Mouse (Mus musculus) fat pad, adult 2 months (tissue): ENCODE measurements around the gene Golga2.

Source experiments
- DNase-seq: peaks from one replicate; pipeline ENCODE4 v3.0.0-alpha.2; 2011; ENCODE audit warnings: low read depth, low spot score; ENCODE audit errors: extremely low read depth

The Golga2 gene

DNA sequence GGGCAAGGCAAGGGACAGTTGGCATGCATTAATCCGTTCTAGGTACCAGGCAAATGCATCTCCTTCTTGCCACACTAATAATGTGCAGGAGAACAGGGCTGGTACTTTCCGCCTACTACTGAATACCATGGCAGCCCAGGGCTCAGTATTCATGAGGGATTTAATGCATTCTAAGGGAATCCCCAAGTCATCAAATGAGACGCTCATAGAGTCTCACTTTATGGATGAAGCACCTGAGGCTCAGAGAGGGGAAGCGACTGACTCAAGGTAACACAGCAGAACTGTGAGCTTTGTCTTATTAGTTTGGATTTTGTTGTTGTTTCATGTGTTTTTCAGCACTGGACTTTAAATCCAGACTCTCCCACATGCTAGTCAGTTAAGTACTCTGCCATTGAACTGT lies 54.9 kb downstream of the Golga2 start:
- no peak for DNase-seq

DNA sequence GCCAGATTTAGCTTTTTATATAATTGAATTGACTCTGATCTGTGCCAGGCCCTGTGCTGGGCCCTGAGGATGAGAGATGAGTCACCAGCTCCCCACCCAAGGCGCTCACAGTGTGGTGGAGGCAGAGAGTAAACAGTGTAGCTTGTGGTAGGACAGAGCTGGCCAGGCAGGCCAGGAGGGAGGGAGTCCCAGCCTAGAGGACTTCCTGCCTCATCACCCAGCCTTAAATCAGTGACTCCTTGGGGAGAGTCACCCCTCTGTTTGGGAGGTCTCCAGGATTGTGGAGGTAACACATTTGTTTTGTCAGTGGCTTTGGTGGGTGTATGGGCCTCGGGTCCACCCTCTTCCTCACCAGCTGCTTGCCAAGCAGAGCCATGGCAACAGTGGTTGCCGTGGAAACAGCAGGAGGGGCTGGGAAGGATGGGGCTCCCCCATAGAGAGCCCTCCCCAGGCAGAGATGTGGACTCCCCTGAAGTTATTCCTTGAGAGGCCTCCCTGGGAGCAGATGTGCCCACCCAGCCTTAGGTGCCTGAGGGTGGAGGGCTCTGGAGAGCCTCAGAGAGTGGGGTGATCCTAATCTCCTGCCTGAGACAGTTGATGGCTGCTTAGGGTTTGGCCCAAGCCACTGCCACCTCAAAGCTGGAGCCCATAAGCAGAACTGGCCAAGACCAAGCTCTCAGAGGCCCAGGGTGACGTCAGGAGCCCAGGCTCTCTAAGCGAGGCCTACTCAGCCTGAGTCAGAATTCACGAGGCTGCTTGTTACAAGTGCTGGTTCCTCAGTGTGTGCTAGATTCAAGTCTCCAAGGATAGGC lies 55.6 kb downstream of the Golga2 start:
- DNase-seq = no peak

DNA sequence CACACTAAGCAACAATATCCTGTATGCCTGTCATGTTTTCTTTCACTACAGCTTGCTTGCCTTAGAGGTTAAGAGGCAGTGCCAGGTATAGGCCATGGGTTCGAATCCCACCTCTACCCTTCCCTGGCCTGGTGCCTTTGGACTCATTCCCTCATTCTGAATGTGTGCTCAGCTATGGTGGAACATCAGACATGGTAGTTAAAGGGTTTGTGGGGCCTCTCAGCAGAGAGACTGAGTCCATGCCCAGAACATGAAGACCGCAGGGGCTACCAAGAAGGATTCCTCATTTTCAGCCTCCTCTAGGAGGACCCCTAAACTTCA lies 56.1 kb downstream of the Golga2 start:
- no peak for DNase-seq

DNA sequence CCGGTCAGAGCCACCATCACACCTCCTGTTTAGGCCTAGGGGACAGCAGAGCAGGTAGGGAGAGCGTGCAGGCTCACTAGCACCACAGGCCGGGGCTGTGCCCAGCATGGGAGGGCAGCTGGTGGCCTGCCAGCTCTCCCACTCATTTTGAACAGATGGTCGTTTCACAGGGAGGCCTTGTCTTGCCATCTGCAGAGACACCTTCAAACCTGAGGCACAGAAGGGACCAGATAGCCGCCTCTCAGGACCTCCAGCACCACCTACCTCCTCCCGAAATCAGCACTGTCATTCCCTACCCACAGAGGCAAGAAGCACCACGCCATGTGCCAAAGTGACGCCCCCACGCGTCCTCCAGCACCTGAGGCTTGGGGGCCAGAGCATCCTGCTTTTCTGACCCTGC lies 56.9 kb downstream of the Golga2 start:
- DNase-seq = no peak

DNA sequence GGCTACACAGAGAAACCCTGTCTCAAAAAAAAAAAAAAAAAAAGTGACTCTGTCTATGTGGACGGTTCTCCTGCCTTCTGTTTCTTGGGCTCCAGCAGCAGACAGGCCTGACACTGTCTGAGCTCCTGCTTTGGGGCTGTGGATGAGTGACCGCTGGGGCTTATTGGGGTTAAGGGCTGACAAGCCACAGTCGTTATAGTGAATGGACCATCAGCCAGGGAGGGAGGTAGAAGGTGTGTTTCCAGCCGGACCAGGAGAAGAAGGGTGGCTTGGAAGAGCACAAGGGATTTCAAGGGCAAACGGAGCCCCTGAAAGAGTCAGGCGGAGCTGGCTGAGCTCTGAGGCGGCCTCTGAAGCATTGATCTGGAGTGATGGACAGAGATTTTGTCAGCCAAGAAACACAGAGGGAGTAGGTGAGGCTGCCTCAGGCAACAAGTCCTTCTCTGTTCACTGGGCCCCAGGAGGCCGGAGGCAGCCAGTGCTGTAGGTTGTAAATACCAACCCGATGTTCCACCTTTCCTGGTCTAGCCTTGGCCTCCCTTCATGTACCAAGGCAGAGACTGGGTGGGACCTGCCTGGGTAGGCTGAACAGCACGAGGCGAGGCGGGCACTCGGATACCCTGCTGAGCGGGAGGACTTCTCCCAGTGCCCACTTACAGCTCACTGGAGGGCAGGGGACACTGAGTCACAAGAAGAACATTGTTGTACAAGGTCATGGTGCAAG lies 57.6 kb downstream of the Golga2 start:
- no peak for DNase-seq

DNA sequence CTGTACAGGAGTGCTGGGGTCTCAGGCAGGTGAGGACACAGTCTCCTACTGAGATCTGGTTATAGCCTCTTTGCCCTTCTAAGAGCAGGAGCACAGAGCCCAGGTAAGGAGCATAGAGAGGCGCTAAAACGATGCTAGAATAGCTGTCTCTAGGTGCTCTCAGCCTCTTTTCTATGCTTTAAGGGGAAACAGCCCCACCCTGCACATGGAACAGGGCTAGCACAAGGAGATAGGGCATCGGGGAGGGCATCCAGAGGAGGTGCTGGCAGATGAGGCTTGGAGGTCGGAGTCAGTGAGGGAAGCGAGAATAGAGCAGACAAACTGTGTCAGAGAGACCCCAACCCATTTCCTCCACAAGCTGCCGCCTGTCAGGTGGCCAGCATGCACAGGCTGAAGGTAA lies 59.8 kb downstream of the Golga2 start:
- no peak for DNase-seq

DNA sequence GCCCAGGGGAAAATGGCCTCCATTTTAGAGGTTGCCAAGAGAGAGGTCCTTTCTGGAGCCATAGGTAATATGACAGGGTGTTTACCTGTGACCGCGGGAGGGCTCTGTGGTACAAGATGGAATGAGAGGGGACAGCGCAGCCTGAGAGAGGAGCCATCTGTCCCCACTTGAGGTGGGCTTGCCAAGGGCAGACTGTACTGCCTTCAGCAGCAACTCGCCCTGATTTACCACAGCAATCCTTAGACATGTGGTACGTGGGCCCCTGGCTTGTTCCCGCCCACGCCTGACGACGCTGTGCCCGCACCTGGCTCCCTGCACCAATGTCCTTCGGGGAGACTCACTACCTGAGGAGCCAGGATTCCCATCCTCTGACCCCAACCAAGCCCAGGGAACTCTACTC lies 61.1 kb downstream of the Golga2 start:
- no peak for DNase-seq

DNA sequence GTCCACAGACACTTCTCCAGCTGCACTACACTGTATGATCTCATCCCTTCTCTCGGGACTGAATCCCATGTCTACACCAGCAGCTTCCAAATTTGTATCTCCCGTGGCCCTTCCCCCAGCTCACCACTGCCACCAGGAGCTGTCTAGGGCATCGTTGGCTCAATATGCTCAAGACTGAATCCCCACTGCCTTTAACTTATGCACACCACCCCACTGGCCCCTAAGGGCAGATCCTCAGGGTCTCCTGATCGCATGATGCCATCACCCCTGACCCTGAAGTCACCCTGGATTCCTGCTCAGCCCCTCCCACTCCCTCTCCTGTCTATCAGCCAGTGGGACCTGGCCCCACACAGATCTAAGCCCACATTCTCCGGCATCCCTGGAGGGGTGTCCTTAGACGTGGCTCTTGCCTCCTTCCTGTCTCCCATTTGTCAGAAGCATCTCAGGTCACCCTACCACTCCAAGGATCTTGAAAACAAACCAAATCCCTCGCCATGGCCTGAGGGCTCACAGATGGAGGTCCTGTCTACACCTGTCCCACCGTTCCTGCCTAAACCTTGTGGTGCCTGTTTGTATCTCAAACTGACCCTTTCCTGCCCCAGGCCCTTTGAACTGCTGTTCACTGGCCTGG lies 62.6 kb downstream of the Golga2 start:
- DNase-seq = no peak

DNA sequence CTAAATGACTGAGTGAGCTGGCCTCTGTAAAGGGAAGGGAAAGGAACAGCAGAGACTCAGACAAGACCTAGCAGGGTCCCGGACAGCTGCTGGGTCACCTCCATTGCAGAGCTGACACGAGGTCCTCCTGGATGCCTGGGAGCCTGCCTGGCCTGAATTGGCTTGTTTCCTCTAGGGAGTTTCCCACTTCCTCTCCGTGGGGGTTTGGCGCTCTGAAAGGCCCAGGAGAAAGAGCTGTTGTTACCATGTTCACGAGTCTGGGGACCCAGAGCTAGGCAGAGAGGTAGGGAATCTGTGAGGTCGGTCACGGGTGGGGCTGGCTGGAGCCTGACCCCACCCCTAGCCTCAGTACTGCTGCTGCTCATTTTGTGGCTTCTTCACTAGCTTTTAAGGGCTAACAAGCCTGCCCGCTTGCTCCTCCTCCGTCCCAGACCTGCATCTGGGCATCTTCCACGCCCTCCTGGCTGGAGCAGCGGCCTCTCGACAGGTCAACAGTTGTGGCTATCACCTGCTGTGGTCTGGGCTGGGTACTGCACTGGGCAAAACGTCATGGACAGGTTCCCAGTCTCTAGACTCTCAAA lies 63.4 kb downstream of the Golga2 start:
- DNase-seq = no peak

DNA sequence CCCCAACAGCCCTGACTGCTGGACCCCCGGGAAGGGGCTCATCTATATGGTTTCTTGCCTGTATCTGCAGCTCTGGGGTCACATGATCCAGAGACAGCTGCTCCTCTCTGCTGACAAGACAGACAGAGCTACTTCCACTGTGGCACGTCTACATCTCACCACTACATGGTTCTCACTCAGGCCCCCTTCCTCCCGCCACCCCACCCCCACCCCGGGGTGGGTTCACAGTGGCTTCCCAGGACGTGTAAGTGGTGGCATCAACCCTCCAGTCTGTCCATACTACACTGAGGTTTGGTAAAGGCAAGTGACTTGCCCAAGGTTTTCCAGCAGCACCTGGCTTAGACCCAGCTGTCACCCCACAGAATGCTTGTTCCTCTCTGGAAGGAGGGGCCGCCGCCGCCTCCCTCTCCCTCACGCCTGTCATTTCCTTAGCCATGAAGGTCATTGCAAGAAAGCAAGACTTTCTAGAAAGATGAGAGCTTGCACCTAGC lies 64.3 kb downstream of the Golga2 start:
- DNase-seq = no peak

DNA sequence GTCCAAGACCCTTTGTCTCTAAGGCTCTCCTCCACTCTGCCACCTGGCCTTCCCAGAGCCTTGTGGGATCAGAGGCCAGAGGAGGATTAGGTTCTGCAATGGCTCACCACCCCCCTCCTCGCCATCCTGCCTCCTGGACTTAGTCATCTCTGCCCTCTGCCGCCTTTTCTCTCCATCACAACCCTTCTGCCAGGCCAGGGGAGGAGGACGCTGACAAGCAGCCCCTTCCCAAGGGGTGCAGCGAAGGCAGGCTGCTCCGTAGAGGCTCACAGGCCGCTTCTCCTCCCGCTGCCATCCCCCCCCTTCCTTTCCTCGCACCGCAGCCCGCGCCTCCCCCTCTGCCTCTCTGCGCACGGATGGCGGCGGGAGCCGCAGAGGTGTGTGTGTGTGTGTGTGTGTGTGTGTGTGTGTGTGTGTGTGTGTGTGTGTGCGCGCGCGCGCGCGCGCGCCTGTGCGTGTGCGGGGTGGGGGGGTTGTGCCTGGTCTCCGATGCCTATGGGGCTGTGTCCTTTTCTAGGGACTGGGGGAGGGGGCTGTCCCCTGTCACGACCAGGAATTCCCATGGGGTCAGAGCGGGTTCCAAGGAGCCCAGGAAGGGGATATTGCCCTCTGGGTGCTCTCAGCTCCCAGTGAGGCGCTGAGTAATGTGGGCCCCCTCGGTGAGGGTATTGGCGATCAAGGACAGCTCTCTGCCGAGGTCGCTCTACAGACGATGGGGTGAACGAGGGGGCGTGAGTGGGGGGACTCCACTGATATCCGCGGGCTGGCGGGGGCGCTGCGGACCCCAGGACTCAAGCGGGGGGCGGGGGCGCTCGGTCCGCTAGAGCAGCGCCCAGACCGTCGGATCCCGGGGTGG lies 65.2 kb downstream of the Golga2 start, which contains the start of gene Ciz1:
Ciz1 (plus strand) TSS at position 177 of the 856 bp plus-strand sequence.
- DNase-seq = no peak

DNA sequence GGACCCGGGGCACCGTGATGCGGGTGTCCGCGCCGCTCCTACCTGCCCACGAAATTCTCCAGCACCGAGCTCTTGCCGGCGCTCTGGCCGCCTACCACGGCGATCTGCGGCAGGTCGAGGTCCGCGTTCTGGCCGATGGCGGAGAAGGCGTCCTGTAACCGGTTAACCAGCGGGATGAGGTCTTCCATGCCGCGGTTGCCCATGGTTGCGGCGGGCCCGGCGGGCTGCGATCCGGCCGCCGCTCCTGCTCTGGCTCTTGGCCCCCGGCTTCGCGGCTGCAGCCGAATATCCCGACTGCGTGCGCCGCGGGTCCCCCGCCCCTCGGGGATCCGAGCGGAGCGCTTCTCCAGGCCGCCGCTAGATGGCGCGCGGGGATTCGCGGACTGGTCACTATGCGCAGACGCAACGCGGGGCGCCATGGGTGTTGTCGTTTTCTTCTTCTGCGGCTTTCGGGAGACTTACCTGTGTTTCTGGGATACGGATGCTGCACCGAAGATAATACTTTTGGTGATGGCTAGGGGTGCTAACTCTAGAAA lies 65.9 kb downstream of the Golga2 start, which contains the start of gene Dnm1:
Dnm1 (minus strand) TSS at position 332 of the 536 bp plus-strand sequence.
- no peak for DNase-seq

DNA sequence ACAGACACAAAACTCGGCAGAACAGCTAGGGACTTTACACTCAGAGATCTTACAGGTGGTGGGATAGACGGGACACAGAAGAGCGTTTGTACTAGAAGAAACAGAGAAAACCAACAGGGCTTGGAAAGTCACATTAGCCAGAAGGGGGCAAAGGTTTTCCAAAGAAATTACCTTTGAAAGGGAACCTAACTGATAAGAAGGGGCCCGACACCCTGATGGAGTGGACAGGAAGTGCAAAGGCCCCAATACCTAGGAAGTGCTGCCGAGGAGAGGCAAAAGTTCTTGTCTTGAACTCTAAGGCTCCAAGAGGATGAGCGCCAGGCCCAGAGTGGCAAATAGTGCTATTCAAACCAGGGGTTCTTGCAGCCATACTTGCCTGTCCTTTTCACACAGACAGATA lies 66.7 kb downstream of the Golga2 start:
- DNase-seq = no peak

DNA sequence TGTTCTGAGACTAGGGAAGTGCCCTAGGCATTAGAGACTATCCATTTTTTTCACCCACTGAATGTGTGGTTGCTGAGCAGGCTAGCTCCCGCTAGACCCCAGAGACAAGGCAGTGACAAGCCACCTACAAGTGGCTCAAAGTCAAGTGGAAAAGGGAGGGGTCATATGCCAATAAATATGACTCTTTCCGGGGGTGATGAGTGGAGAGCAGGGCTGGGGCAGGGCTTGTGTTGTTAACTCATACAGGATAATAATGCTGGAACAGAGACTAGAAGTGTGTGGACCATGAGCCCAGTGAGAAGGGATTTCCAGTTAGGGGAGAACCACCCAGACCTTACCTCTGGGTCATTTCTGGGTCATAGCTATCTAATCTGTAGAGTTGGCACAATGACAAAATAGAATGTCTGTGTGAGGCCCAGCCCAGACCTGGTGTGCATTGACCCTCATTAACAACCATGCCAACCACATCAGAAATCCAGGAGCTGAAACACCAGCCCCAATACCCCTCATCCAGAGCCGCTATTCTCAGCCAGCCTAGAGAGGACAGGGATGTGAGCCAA lies 67.2 kb downstream of the Golga2 start:
- no peak for DNase-seq

DNA sequence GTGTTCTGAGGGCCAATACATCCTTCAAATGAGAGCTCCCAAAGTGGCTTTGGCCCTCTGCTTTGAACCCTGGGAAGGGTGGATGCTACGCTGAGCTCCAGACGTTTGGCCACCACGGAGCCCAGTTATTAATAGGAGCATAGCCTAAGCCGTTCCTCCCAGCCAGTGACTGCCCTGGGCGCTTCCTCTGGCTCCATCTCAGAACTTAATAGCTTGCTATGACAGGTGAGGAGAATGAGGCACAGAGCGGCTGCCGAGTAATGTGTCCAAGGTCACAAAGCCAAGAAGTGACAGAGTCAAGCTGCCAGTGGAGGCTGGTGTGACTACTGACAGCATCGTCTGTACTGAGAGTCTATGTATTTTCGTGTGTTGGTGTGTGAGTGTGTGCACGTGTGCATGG lies 69.0 kb downstream of the Golga2 start:
- no peak for DNase-seq
